ENCODE assay signal across 21 mouse cellular contexts in genomic region chr9:21925034-21925433, GRCm38 (mm10). TPM values are rescaled to one million over a fixed set of nuclear protein-coding genes. Genes with fewer than 3 reads are reported as not detected.
DNase-seq lines count a peak whose midpoint lies in the region; ATAC-seq and TF ChIP-seq lines count a peak whose summit lies in the region.
"Had no signal": no experiment of that assay in that cellular context is flagged by ENCODE, and none has a peak within 500 bp of the region (broad histone marks: within the 10 kb centered on the region; RNA-seq: fewer than 3 reads in every experiment).

No protein-coding gene starts in this region.

- TF ChIP-seq CTCF in lung, postnatal 0 days (IDR thresholded peaks at IDR 0.05) = no peak
- TF ChIP-seq CTCF in stomach, postnatal 0 days (IDR thresholded peaks at IDR 0.05; ENCODE audit: low read depth) = no peak
- no peak for TF ChIP-seq CTCF in thymus, adult 2 months (IDR thresholded peaks at IDR 0.05; ENCODE audit: borderline replicate concordance, control insufficient read depth, extremely low read depth, insufficient read depth, low read length, poor library complexity)

- WGBS in heart, embryonic 12.5 days = 83% methylated on average over 3 of the region's 3 CpGs
- WGBS in heart, embryonic 11.5 days (ENCODE audit: insufficient replicate concordance) = 88% methylated on average over 3 of the region's 3 CpGs
- WGBS in lung, postnatal 0 days = 95% methylated on average over 3 of the region's 3 CpGs
- WGBS in stomach, postnatal 0 days = 94% methylated on average over 3 of the region's 3 CpGs
- 93% methylated on average over 3 of the region's 3 CpGs for WGBS in thymus, adult 2 months

- H3K4me3 ChIP-seq in heart, embryonic 12.5 days = no peak overlapping the region
- H3K4me3 ChIP-seq in heart, embryonic 11.5 days (ENCODE audit: low read depth, low read length) = no peak overlapping the region
- H3K4me3 ChIP-seq in lung, postnatal 0 days (ENCODE audit: low read depth, low read length) = no peak overlapping the region
- no peak overlapping the region for H3K4me3 ChIP-seq in stomach, postnatal 0 days (ENCODE audit: low read depth, low read length)
- no peak overlapping the region for H3K4me3 ChIP-seq in thymus, adult 2 months (ENCODE audit: control insufficient read depth, insufficient read depth, low read length)
- H3K4me3 ChIP-seq: forebrain, embryonic 10.5 days; forebrain, embryonic 13.5 days; hindbrain, embryonic 12.5 days; hindbrain, embryonic 15.5 days had no signal

- H3K27ac ChIP-seq in heart, embryonic 12.5 days (ENCODE audit: poor library complexity, severe bottlenecking) = peak overlapping the region; percentile 6; the same call in 1 of the 2 replicates
- H3K27ac ChIP-seq in heart, embryonic 11.5 days (ENCODE audit: low read depth, low read length) = no peak overlapping the region
- H3K27ac ChIP-seq in lung, postnatal 0 days (ENCODE audit: low read length) = 0 out of 2 replicates have a peak overlapping the region, but pooled peaks have one; percentile 79
- 0 out of 2 replicates have a peak overlapping the region, but pooled peaks have one; percentile 24 for H3K27ac ChIP-seq in stomach, postnatal 0 days (replicated peaks)
- H3K27ac ChIP-seq in thymus, adult 2 months (ENCODE audit: control insufficient read depth, insufficient read depth, low read length) = no peak overlapping the region
- H3K27ac ChIP-seq: forebrain, embryonic 10.5 days; forebrain, embryonic 13.5 days; hindbrain, embryonic 12.5 days; hindbrain, embryonic 15.5 days had no signal

- no peak for TF ChIP-seq POLR2A in thymus, adult 2 months (IDR thresholded peaks at IDR 0.05; ENCODE audit: control insufficient read depth, extremely low read depth, insufficient read depth, low read length, poor library complexity)

- H3K9ac ChIP-seq in heart, embryonic 12.5 days = no peak overlapping the region
- no peak overlapping the region for H3K9ac ChIP-seq in heart, embryonic 11.5 days (ENCODE audit: low read depth, low read length)
- H3K9ac ChIP-seq in lung, postnatal 0 days (replicated peaks; ENCODE audit: low read depth) = no peak overlapping the region
- H3K9ac ChIP-seq in stomach, postnatal 0 days (ENCODE audit: low read length) = no peak overlapping the region
- H3K9ac ChIP-seq: forebrain, embryonic 13.5 days; hindbrain, embryonic 12.5 days; hindbrain, embryonic 15.5 days had no signal

- no peak for ATAC-seq in heart, embryonic 12.5 days (ENCODE audit: insufficient number of reproducible peaks, low FRiP score)
- no peak for ATAC-seq in heart, embryonic 11.5 days (replicated peaks; ENCODE audit: insufficient number of reproducible peaks, low FRiP score, low TSS enrichment)
- ATAC-seq in lung, postnatal 0 days = no peak
- ATAC-seq in stomach, postnatal 0 days (ENCODE audit: low FRiP score, low TSS enrichment) = no peak
- ATAC-seq: CD4-positive, CD25-positive, alpha-beta regulatory T cell, adult 4 months; forebrain, embryonic 13.5 days; forebrain, embryonic 16.5 days; Patski had no signal

- H3K9me3 ChIP-seq in heart, embryonic 12.5 days (replicated peaks) = no peaks in the 10 kb centered on the region
- H3K9me3 ChIP-seq in heart, embryonic 11.5 days (replicated peaks; ENCODE audit: control insufficient read depth, low read length) = no peaks in the 10 kb centered on the region
- H3K9me3 ChIP-seq in lung, postnatal 0 days (ENCODE audit: low read length) = no peaks in the 10 kb centered on the region
- no peaks in the 10 kb centered on the region for H3K9me3 ChIP-seq in stomach, postnatal 0 days (ENCODE audit: control insufficient read depth, low read length)
- H3K9me3 ChIP-seq: forebrain, embryonic 10.5 days; forebrain, embryonic 13.5 days; hindbrain, embryonic 12.5 days; hindbrain, embryonic 15.5 days had no signal

- TF ChIP-seq EP300 in lung, postnatal 0 days (IDR thresholded peaks at IDR 0.05) = no peak
- no peak for TF ChIP-seq EP300 in stomach, postnatal 0 days (optimal IDR thresholded peaks at IDR 0.05)

- H3K36me3 ChIP-seq in heart, embryonic 12.5 days = no peaks in the 10 kb centered on the region; the same call in 1 of the 2 replicates
- H3K36me3 ChIP-seq in heart, embryonic 11.5 days (ENCODE audit: control insufficient read depth, insufficient read depth, low read length) = no peaks in the 10 kb centered on the region
- H3K36me3 ChIP-seq in lung, postnatal 0 days (ENCODE audit: insufficient read depth, low read length) = no peaks in the 10 kb centered on the region
- no peaks in the 10 kb centered on the region for H3K36me3 ChIP-seq in stomach, postnatal 0 days (ENCODE audit: control insufficient read depth, insufficient read depth, low read length)
- no peaks in the 10 kb centered on the region for H3K36me3 ChIP-seq in thymus, adult 2 months (ENCODE audit: control insufficient read depth, insufficient read depth, low read length)

- H3K27me3 ChIP-seq in heart, embryonic 12.5 days (replicated peaks) = no peaks in the 10 kb centered on the region
- no peaks in the 10 kb centered on the region for H3K27me3 ChIP-seq in heart, embryonic 11.5 days (ENCODE audit: control insufficient read depth, insufficient read depth, low read length)
- H3K27me3 ChIP-seq in lung, postnatal 0 days (replicated peaks; ENCODE audit: insufficient read depth, low read length) = no peaks in the 10 kb centered on the region
- no peaks in the 10 kb centered on the region for H3K27me3 ChIP-seq in stomach, postnatal 0 days (ENCODE audit: control insufficient read depth, insufficient read depth, low read length)
- H3K27me3 ChIP-seq in thymus, adult 2 months (ENCODE audit: control insufficient read depth, insufficient read depth, low read length) = no peaks in the 10 kb centered on the region
- H3K27me3 ChIP-seq: forebrain, embryonic 13.5 days; hindbrain, embryonic 12.5 days; hindbrain, embryonic 15.5 days; Patski had no signal

- DNase-seq in lung, postnatal 0 days (ENCODE audit: low spot score) = no peak
- no peak for DNase-seq in lung, postnatal 25 days (ENCODE audit: low spot score)
- peak; percentile 17 for DNase-seq in MN1 (ENCODE audit: low spot score)
- no peak for DNase-seq in stomach, postnatal 0 days (ENCODE audit: low spot score)
- no peak for DNase-seq in thymus, adult 2 months
- DNase-seq: adrenal gland, postnatal 10 days; adrenal gland, postnatal 36 days; cerebellum, adult 11 months; cerebellum, adult 8-10 months; cerebellum, postnatal 14 days; gastrocnemius, postnatal 14 days; heart, adult 18-20 months had no signal

- no peak overlapping the region for H3K4me2 ChIP-seq in heart, embryonic 12.5 days
- H3K4me2 ChIP-seq in heart, embryonic 11.5 days = no peak overlapping the region
- no peak overlapping the region for H3K4me2 ChIP-seq in lung, postnatal 0 days (replicated peaks; ENCODE audit: low read depth, low read length)
- no peak overlapping the region for H3K4me2 ChIP-seq in stomach, postnatal 0 days (replicated peaks; ENCODE audit: low read depth)
- H3K4me2 ChIP-seq: hindbrain, embryonic 12.5 days; hindbrain, embryonic 15.5 days had no signal

- peaks cover 36% of the 10 kb centered on the region for H3K4me1 ChIP-seq in heart, embryonic 12.5 days (replicated peaks)
- peaks cover 20% of the 10 kb centered on the region for H3K4me1 ChIP-seq in heart, embryonic 11.5 days (ENCODE audit: control insufficient read depth, insufficient read depth, low read length)
- H3K4me1 ChIP-seq in lung, postnatal 0 days (ENCODE audit: insufficient read depth, low read depth, low read length) = peaks cover 19% of the 10 kb centered on the region
- 0 out of 2 replicates have a peak, but pooled peaks cover 6% of the 10 kb centered on the region for H3K4me1 ChIP-seq in stomach, postnatal 0 days (replicated peaks; ENCODE audit: control insufficient read depth, insufficient read depth)
- H3K4me1 ChIP-seq in thymus, adult 2 months (replicated peaks; ENCODE audit: control insufficient read depth, insufficient read depth, low read length) = peaks cover 8% of the 10 kb centered on the region; the same call in 1 of the 2 replicates

RNA-seq across cellular contexts. Expression of gene Ccdc159, which starts 2.2 kb away (rescaled TPM):
- polyA plus RNA-seq in heart, embryonic 12.5 days (2016; fragmentation: Nextera tagmentation; extraction: Ambion mirVana) = 2.7 and 3.8 TPM in 2 replicates
- 2.3 and 3.3 TPM in 2 replicates for polyA plus RNA-seq in heart, embryonic 11.5 days (2014; fragmentation: Nextera tagmentation; extraction: Ambion mirVana)
- polyA plus RNA-seq in lung, postnatal 0 days (2015; fragmentation: Nextera tagmentation; extraction: Ambion mirVana) = 1.2 and 1.4 TPM in 2 replicates
- polyA plus RNA-seq in stomach, postnatal 0 days (2015; fragmentation: Nextera tagmentation; extraction: Ambion mirVana) = 1.1 and 1.9 TPM in 2 replicates
- 1.3 and 1.9 TPM in 2 replicates for polyA plus RNA-seq in thymus, adult 2 months (2012; rRNA removed)

RNA-seq across cellular contexts. Expression of gene Tmem205, which starts 2.3 kb away (rescaled TPM):
- 38.3 and 38.4 TPM in 2 replicates for polyA plus RNA-seq in heart, embryonic 12.5 days (2016; fragmentation: Nextera tagmentation; extraction: Ambion mirVana)
- polyA plus RNA-seq in heart, embryonic 11.5 days (2014; fragmentation: Nextera tagmentation; extraction: Ambion mirVana) = 39.0 and 45.1 TPM in 2 replicates
- polyA plus RNA-seq in lung, postnatal 0 days (2015; fragmentation: Nextera tagmentation; extraction: Ambion mirVana) = 106 and 107 TPM in 2 replicates
- polyA plus RNA-seq in stomach, postnatal 0 days (2015; fragmentation: Nextera tagmentation; extraction: Ambion mirVana) = 95.0 and 95.7 TPM in 2 replicates
- polyA plus RNA-seq in thymus, adult 2 months (2012; rRNA removed) = 40.0 and 47.7 TPM in 2 replicates

RNA-seq across cellular contexts. Expression of gene Rab3d, which starts 7.0 kb away (rescaled TPM):
- 10.5 and 12.2 TPM in 2 replicates for polyA plus RNA-seq in heart, embryonic 12.5 days (2016; fragmentation: Nextera tagmentation; extraction: Ambion mirVana)
- polyA plus RNA-seq in heart, embryonic 11.5 days (2014; fragmentation: Nextera tagmentation; extraction: Ambion mirVana) = 5.6 and 6.4 TPM in 2 replicates
- polyA plus RNA-seq in lung, postnatal 0 days (2015; fragmentation: Nextera tagmentation; extraction: Ambion mirVana) = 28.4 and 31.0 TPM in 2 replicates
- 130 and 137 TPM in 2 replicates for polyA plus RNA-seq in stomach, postnatal 0 days (2015; fragmentation: Nextera tagmentation; extraction: Ambion mirVana)
- polyA plus RNA-seq in thymus, adult 2 months (2012; rRNA removed) = 34.9 and 40.3 TPM in 2 replicates

RNA-seq across cellular contexts. Expression of gene Plppr2, which starts 11.8 kb away (rescaled TPM):
- polyA plus RNA-seq in heart, embryonic 12.5 days (2016; fragmentation: Nextera tagmentation; extraction: Ambion mirVana) = 8.2 and 8.4 TPM in 2 replicates
- 5.3 and 5.5 TPM in 2 replicates for polyA plus RNA-seq in heart, embryonic 11.5 days (2014; fragmentation: Nextera tagmentation; extraction: Ambion mirVana)
- 2.2 and 3.3 TPM in 2 replicates for polyA plus RNA-seq in lung, postnatal 0 days (2015; fragmentation: Nextera tagmentation; extraction: Ambion mirVana)
- 2.7 and 4.1 TPM in 2 replicates for polyA plus RNA-seq in stomach, postnatal 0 days (2015; fragmentation: Nextera tagmentation; extraction: Ambion mirVana)
- polyA plus RNA-seq in thymus, adult 2 months (2012; rRNA removed) = 3.8 and 5.5 TPM in 2 replicates

RNA-seq across cellular contexts. Expression of gene Swsap1, which starts 30.5 kb away (rescaled TPM):
- polyA plus RNA-seq in heart, embryonic 12.5 days (2016; fragmentation: Nextera tagmentation; extraction: Ambion mirVana) = 4.8 and 5.8 TPM in 2 replicates
- polyA plus RNA-seq in heart, embryonic 11.5 days (2014; fragmentation: Nextera tagmentation; extraction: Ambion mirVana) = 9.0 and 13.1 TPM in 2 replicates
- polyA plus RNA-seq in lung, postnatal 0 days (2015; fragmentation: Nextera tagmentation; extraction: Ambion mirVana) = 5.7 and 5.8 TPM in 2 replicates
- 4.2 and 5.4 TPM in 2 replicates for polyA plus RNA-seq in stomach, postnatal 0 days (2015; fragmentation: Nextera tagmentation; extraction: Ambion mirVana)
- 6.7 and 7.6 TPM in 2 replicates for polyA plus RNA-seq in thymus, adult 2 months (2012; rRNA removed)

Comparison
In these comparisons a context has a peak if more than half of its experiments do, and no peak if none do; other contexts are left out.
1. H3K27ac ChIP-seq: peak in heart, embryonic 12.5 days (single experiment), lung, postnatal 0 days (single experiment) and stomach, postnatal 0 days (single experiment); none in heart, embryonic 11.5 days (single experiment) and thymus, adult 2 months (single experiment).